Mouse (Mus musculus) liver, embryonic 13.5 days (tissue): ENCODE measurements around the gene Tmem229b. TPM values are rescaled to one million over a fixed set of nuclear protein-coding genes. Genes with fewer than 3 reads are reported as not detected.

Experiments used
- ATAC-seq: fragments of 200-750 bp; cut with Nextera tagmentation; 2 replicates; pipeline ENCODE4 v1.8.0; 2017; ENCODE audit warnings: low read depth, mild to moderate bottlenecking, moderate number of reproducible peaks, moderate library complexity
- DNase-seq: peaks from one replicate; pipeline ENCODE4 v3.0.0; 2022
- H3K27ac ChIP-seq: fragments of 300-500 bp; sonication (generic); 2 replicates; pipeline ENCODE4 v1.5.1; 2015; ENCODE audit warnings: moderate library complexity, mild to moderate bottlenecking, inconsistent platforms
- H3K27me3 ChIP-seq: fragments of 300-500 bp; sonication (generic); 2 replicates; pipeline ENCODE4 v1.6.1; 2015; ENCODE audit warnings: mild to moderate bottlenecking, inconsistent platforms
- H3K36me3 ChIP-seq: fragments of 300-500 bp; sonication (generic); 2 replicates; pipeline ENCODE4 v1.6.1; 2015; ENCODE audit warnings: mild to moderate bottlenecking, inconsistent platforms
- H3K4me1 ChIP-seq: fragments of 300-500 bp; sonication (generic); replicated peaks from 2 replicates; pipeline ENCODE4 v1.6.1; 2015; ENCODE audit warnings: inconsistent platforms
- H3K4me2 ChIP-seq: fragments of 300-500 bp; sonication (generic); 2 replicates; pipeline ENCODE4 v1.6.1; 2015; ENCODE audit warnings: inconsistent platforms, mild to moderate bottlenecking, moderate library complexity
- H3K4me3 ChIP-seq: fragments of 300-500 bp; sonication (generic); replicated peaks from 2 replicates; pipeline ENCODE4 v1.5.1; 2015; ENCODE audit warnings: mild to moderate bottlenecking, inconsistent platforms
- H3K9ac ChIP-seq: fragments of 300-500 bp; sonication (generic); 2 replicates; pipeline ENCODE4 v1.6.1; 2015; ENCODE audit warnings: mild to moderate bottlenecking, inconsistent platforms
- H3K9me3 ChIP-seq: fragments of 300-500 bp; sonication (generic); replicated peaks from 2 replicates; pipeline ENCODE4 v1.6.1; 2016; ENCODE audit warnings: inconsistent platforms
- WGBS: fragments of 180-500 bp; shearing (Covaris S2); methylation state at CpG from one replicate; pipeline ENCODE4 v1.1.7; 2015; ENCODE audit not compliant: insufficient replicate concordance; 5-methylcytosine and 5-hydroxymethylcytosine counted together
- polyA plus RNA-seq: library from polyadenylated mRNA; unstranded; fragments of >200 nt; fragmentation: Nextera tagmentation; extraction: Ambion mirVana; gene quantifications from 2 replicates; pipeline ENCODE4 v1.2.1, GENCODE M21; 2015

Gene Tmem229b
- polyA plus RNA-seq, 1 experiment from 2014 or later, result 2.5 TPM

DNA sequence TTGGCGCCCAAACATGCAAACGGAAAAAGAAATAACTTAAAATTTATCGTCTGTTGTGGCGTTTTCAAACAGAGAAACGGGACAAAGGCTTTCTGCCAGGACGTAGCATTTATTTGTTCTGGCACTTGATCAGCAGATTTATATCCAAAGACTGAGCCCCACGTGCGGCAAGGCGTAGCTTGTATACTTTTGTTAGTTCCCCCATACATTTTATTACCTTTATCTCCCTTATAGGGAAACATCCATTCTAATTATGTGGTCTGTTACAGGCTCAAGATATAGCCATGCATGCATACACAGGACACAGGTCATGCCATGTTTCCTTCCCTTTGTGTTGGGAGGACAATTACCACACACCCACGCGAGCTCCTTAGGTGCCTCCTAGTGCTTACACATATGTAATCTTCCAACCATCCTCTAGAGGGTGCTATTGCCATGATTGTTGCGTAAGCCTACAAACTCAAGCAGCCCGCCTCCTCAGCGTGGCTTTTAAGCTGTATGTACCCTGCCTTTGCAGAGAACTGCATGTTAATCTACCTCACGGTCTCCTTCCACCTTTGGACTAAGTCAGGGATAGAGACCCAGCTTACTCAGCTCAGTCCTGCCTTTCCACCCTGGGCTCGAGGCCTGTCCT is 88.2 kb downstream of the Tmem229b start:
- peaks cover 1% of the 10 kb centered on the region; the same call in 1 of the 2 replicates for H3K27me3 ChIP-seq
- no peak overlapping the region for H3K9ac ChIP-seq
- no peak overlapping the region for H3K27ac ChIP-seq
- ATAC-seq (peak; percentile 13; the same call in 1 of the 2 replicates), DNase-seq (peak; percentile 60)
- peaks cover 41% of the 10 kb centered on the region for H3K4me1 ChIP-seq
- peaks cover 9% of the 10 kb centered on the region; the same call in 1 of the 2 replicates for H3K36me3 ChIP-seq
- peak overlapping the region; percentile 49 for H3K4me2 ChIP-seq
- H3K9me3 ChIP-seq, result no peaks in the 10 kb centered on the region
- 27% methylated on average over 16 of the region's 16 CpGs for WGBS
- no peak overlapping the region for H3K4me3 ChIP-seq

DNA sequence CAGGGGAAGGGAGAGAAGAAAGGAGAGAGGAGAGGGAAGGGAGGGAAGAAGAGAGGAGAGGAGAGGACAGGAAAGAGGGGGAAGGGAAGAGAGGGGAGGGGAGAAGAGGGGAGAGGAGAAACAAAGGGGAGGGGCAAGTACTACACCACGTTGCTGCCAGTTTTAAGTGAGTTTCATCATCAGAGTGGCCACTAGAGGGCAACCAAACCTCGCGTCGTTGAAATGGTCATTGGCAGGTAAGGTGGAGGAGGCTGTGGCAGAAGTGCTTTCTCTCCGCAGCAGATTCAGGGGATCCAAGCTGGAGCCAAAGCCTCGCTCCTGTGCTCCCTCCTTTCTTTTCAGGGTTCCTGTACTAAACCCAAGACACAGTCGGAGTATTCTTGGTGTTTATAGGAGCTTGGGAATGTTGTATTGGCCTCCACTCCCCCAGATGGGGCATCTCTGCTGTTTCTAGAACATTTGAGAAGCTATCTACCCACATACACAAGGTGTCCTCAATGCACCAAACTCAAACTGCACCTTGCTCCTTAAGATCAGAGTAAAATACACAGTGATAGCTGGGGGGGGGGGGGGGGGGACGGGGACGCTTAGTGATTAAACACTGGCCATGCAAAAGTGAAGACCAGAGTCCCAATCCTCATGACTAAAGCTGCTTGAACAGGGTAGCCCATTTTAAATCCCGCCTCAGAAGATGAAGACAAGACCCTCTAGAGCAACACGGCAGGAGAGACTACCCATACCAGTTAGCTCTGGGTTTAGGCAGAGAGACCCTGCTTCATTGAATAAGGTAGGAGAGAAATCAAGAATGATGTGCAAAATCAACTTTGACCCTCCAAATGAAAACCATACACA is 89.0 kb downstream of the Tmem229b start:
- ATAC-seq, result peak; percentile 40

DNA sequence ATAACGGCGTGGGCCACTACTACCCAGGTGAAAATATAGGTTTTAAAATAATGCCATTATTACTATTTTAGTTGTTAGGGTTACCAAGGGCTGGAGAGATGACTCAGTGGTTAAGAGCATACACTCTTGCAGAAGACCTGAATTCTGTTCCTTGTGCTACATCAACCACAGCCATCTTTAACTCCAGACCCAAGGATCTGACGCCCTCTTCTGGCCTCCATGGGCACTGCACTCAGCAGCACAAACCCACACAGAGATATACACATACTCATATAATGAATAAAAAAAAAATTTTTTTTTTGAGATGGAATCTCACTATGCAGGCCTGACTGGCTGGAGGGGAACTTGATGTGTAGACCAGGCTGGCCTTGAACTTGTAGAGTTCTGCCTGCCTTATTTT is 91.1 kb downstream of the Tmem229b start:
- Histone ChIP-seq H3K9me3 (no peaks in the 10 kb centered on the region), H3K4me2 (peak overlapping the region; percentile 51; the same call in 1 of the 2 replicates), H3K27ac (peak overlapping the region; percentile 97), H3K4me3 (no peak overlapping the region), H3K9ac (peak overlapping the region; percentile 63; the same call in 1 of the 2 replicates), H3K27me3 (peaks cover 20% of the 10 kb centered on the region), H3K4me1 (peaks cover 69% of the 10 kb centered on the region), H3K36me3 (peaks cover 9% of the 10 kb centered on the region; the same call in 1 of the 2 replicates)
- ATAC-seq (no peak), DNase-seq (no peak)
- 66% methylated on average over 3 of the region's 3 CpGs for WGBS

More for the DNA sequence above, 89.0 kb downstream of the Tmem229b start:
- 16% methylated on average over 11 of the region's 11 CpGs for WGBS
- Histone ChIP-seq H3K4me1 (peaks cover 48% of the 10 kb centered on the region), H3K27me3 (peaks cover 6% of the 10 kb centered on the region), H3K27ac (no peak overlapping the region), H3K4me3 (0 out of 2 replicates have a peak overlapping the region, but pooled peaks have one; percentile 14), H3K9me3 (no peaks in the 10 kb centered on the region), H3K36me3 (peaks cover 9% of the 10 kb centered on the region; the same call in 1 of the 2 replicates), H3K9ac (no peak overlapping the region), H3K4me2 (peak overlapping the region; percentile 49)
- peak; percentile 78 for DNase-seq

DNA sequence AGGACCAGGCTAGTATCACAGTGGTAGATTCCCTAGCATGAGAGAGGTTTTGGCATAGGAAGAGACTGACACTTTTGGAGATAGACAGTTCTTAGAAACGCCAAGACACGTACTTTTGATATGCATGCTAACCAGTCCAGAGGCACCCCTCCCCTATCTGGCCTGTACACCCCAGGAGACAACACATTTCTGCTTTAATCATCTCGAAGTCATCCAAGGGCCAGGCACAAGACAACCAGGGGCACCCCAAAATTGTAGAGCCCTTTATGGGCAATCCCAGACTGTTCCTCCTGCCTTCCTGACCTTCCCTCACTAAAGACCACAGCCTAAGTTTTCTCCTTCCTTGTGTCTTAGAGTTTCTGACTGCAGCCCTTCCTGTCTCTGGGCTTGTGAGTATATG is 91.9 kb downstream of the Tmem229b start:
- Histone ChIP-seq H3K36me3 (peaks cover 9% of the 10 kb centered on the region; the same call in 1 of the 2 replicates), H3K4me2 (peak overlapping the region; percentile 51), H3K9me3 (no peaks in the 10 kb centered on the region), H3K27me3 (peaks cover 21% of the 10 kb centered on the region), H3K27ac (peak overlapping the region; percentile 97), H3K9ac (peak overlapping the region; percentile 63), H3K4me1 (peaks cover 75% of the 10 kb centered on the region), H3K4me3 (no peak overlapping the region)
- DNase-seq (peak; percentile 70), ATAC-seq (peak; percentile 59)
- WGBS, result 8% methylated on average over 3 of the region's 3 CpGs

DNA sequence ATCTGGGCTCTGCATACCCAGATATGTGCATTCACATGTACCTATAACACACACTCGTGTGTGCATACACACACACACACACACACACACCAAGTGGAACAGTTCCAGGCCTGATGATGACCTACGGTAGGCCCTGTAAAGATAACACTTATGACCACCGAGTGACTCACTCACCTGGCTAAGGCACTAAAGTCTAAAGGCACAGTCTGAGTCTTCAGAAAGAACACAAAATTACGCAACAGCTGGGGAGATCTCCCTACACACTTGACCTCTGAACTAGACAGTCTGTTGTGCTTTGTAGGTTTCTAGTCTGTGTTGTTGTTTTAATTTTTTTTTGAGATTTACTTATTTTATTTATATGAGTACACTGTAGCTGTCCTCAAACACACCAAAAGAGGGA is 93.0 kb downstream of the Tmem229b start:
- Histone ChIP-seq H3K27ac (peak overlapping the region; percentile 97), H3K4me2 (peak overlapping the region; percentile 80), H3K4me1 (peaks cover 85% of the 10 kb centered on the region), H3K27me3 (peaks cover 26% of the 10 kb centered on the region), H3K36me3 (peaks cover 9% of the 10 kb centered on the region; the same call in 1 of the 2 replicates), H3K4me3 (peak overlapping the region; percentile 71), H3K9me3 (no peaks in the 10 kb centered on the region), H3K9ac (peak overlapping the region; percentile 77)
- ATAC-seq, result no peak
- DNase-seq, result no peak
- WGBS, result 66% methylated on average over 4 of the region's 4 CpGs

Other genes with a start within 250 kb of the Tmem229b start
- gene Atp6v1d, start 146.0 kb downstream of the Tmem229b start, polyA plus RNA-seq, result 28.0 and 38.8 TPM in 2 replicates
- gene Eif2s1, start 145.8 kb downstream of the Tmem229b start, polyA plus RNA-seq, result 238 and 279 TPM in 2 replicates
- 52.5 and 54.4 TPM in 2 replicates for gene Plek2, start 100.7 kb downstream of the Tmem229b start, polyA plus RNA-seq
- 0.13 and 0.31 TPM in 2 replicates for gene Plekhh1, start 21.5 kb upstream of the Tmem229b start, polyA plus RNA-seq
- 6.6 and 7.2 TPM in 2 replicates for gene Pigh, start 82.0 kb upstream of the Tmem229b start, polyA plus RNA-seq
- gene Arg2, start 123.2 kb upstream of the Tmem229b start, polyA plus RNA-seq, result 0.14 TPM in 1 of 2 replicates, not detected in the other
- gene Vti1b, start 165.0 kb upstream of the Tmem229b start, polyA plus RNA-seq, result 49.6 and 52.5 TPM in 2 replicates
- gene Rdh11, start 184.7 kb upstream of the Tmem229b start, polyA plus RNA-seq, result 16.6 and 20.8 TPM in 2 replicates
- 0.28 and 0.49 TPM in 2 replicates for gene Rdh12, start 201.3 kb upstream of the Tmem229b start, polyA plus RNA-seq